Mouse (Mus musculus) kidney, adult 2 months (tissue): ENCODE results near the gene Eefsec.

Source experiments
- CTCF ChIP-seq: fragments of 200-500 bp; conservative IDR thresholded peaks from 2 replicates; pipeline ENCODE4 v1.5.1; 2011; ENCODE audit warnings: low read depth, mild to moderate bottlenecking, control low read depth, low read length, moderate library complexity, mixed read lengths; ENCODE audit not compliant: insufficient read depth, insufficient read length
- POLR2A ChIP-seq: fragments of 200-500 bp; IDR thresholded peaks from one replicate; pipeline ENCODE4 v1.6.1; 2011; ENCODE audit warnings: low read depth, low read length, control low read depth

GRCm38 (mm10) chr6:88454545-88454944 lies 8.2 kb upstream of the Eefsec start:
- no peak for TF ChIP-seq CTCF
- TF ChIP-seq POLR2A = no peak
